Mouse (Mus musculus): Measurements from ENCODE around the gene Insrr.
"Not testable (repeated sequence)": the region's sequence is repeated elsewhere in the genome, so short reads cannot be mapped to it uniquely, and the experiment has no call there.

Insrr gene

GRCm38 (mm10) chr3:87832109-87832859, 35.5 kb downstream of the Insrr start:
- no peak for DNase-seq (ENCODE audit: low spot score in 2 of 2)

- no peak for DNase-seq (ENCODE audit: low spot score in 2 of 2)
Measured at GRCm38 (mm10) chr3:87833482-87833881, 36.7 kb downstream of the Insrr start.

GRCm38 (mm10) chr3:87838622-87839021, 41.9 kb downstream of the Insrr start:
- peak; percentile 43 to 83 for DNase-seq (ENCODE audit: low spot score in 2 of 2)

- no peak for DNase-seq (ENCODE audit: low spot score in 2 of 2)
Measured at GRCm38 (mm10) chr3:87840858-87841257, 44.1 kb downstream of the Insrr start.

- DNase-seq (ENCODE audit: low spot score in 2 of 2) = no peak
Measured at GRCm38 (mm10) chr3:87844981-87845380, 48.2 kb downstream of the Insrr start.

- DNase-seq (ENCODE audit: low spot score in 2 of 2) = no peak
Measured at GRCm38 (mm10) chr3:87846186-87846585, 49.4 kb downstream of the Insrr start.

GRCm38 (mm10) chr3:87846650-87847110, 49.9 kb downstream of the Insrr start, which contains the start of gene Sh2d2a:
TSS of gene Sh2d2a (plus strand) at chr3:87846755.
- DNase-seq (ENCODE audit: low spot score in 2 of 2) = no peak

GRCm38 (mm10) chr3:87847680-87848079, 50.9 kb downstream of the Insrr start:
- DNase-seq (ENCODE audit: low spot score in 2 of 2) = no peak

GRCm38 (mm10) chr3:87849117-87849516, 52.4 kb downstream of the Insrr start:
- DNase-seq (ENCODE audit: low spot score in 2 of 2) = no peak

- peak in 1 of 2 experiments; percentile 49 for DNase-seq (ENCODE audit: low spot score in 2 of 2)
Measured at GRCm38 (mm10) chr3:87854795-87855568, 58.2 kb downstream of the Insrr start.

GRCm38 (mm10) chr3:87855936-87856335, 59.2 kb downstream of the Insrr start:
- DNase-seq (ENCODE audit: low spot score in 2 of 2) = no peak

- DNase-seq (ENCODE audit: low spot score in 2 of 2) = no peak
Measured at GRCm38 (mm10) chr3:87857666-87858065, 60.9 kb downstream of the Insrr start.

- no peak for DNase-seq (ENCODE audit: low spot score in 2 of 2)
Measured at GRCm38 (mm10) chr3:87859813-87860212, 63.1 kb downstream of the Insrr start.

GRCm38 (mm10) chr3:87864111-87864510, 67.4 kb downstream of the Insrr start:
- DNase-seq (ENCODE audit: low spot score in 2 of 2) = not testable (repeated sequence)

All from urinary bladder, postnatal 4 days (tissue).